Mouse (Mus musculus) cerebellum, adult 2 months (tissue): ENCODE measurements around the gene Sema3e.

ENCODE experiments used
- CTCF ChIP-seq: fragments of 200-500 bp; IDR thresholded peaks from 2 replicates; pipeline ENCODE4 v1.5.1; 2011; ENCODE audit warnings: low read depth, mild to moderate bottlenecking, control low read depth, low read length, moderate library complexity, borderline replicate concordance; ENCODE audit not compliant: insufficient read depth
- POLR2A ChIP-seq: fragments of 200-500 bp; IDR thresholded peaks from 2 replicates; pipeline ENCODE4 v1.6.1; 2011; ENCODE audit warnings: low read length, control low read depth, borderline replicate concordance; ENCODE audit not compliant: insufficient read depth

DNA sequence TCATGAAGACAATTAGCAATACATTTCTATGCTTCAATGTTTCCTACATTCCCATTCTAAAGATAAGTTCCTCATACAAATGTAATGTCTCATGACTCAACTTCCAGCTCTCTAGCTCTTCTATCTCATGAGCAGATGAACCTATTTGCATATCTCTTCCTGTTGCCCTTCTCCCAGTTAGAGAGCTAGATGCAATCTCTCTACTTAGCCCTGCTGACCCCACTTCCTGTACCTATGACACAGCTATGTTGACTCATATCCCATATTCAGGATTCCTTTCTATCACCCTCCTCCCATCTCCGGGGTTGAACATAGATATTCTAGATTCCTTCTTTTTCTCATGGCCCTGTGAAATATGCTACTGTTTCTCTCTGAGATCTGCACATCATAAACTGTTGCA lies 38.0 kb upstream of the Sema3e start:
- TF ChIP-seq CTCF, result no peak
- no peak for TF ChIP-seq POLR2A
